In genomic region chr11:115886446-115886845, GRCm38 (mm10) we compare ENCODE assay signal across 26 mouse cellular contexts. TPM values are rescaled to one million over a fixed set of nuclear protein-coding genes. Genes with fewer than 3 reads are reported as not detected.
DNase-seq lines count a peak whose midpoint lies in the region; ATAC-seq lines count a peak whose summit lies in the region.
"Had no signal": no experiment of that assay in that cellular context is flagged by ENCODE, and none has a peak within 500 bp of the region (broad histone marks: within the 10 kb centered on the region; RNA-seq: fewer than 3 reads in every experiment).

No protein-coding gene starts in this region.

- H3K9me3 ChIP-seq in heart, embryonic 10.5 days = no peaks in the 10 kb centered on the region
- H3K9me3 ChIP-seq in heart, embryonic 11.5 days (replicated peaks; ENCODE audit: control insufficient read depth, low read length) = no peaks in the 10 kb centered on the region
- no peaks in the 10 kb centered on the region for H3K9me3 ChIP-seq in kidney, embryonic 16.5 days (ENCODE audit: low read length)
- H3K9me3 ChIP-seq: embryonic facial prominence, embryonic 10.5 days; embryonic facial prominence, embryonic 13.5 days; forebrain, embryonic 12.5 days; forebrain, embryonic 15.5 days; hindbrain, embryonic 12.5 days; hindbrain, embryonic 15.5 days had no signal

- peak; percentile 51 to 63 for DNase-seq in adrenal gland, adult (ENCODE audit: inconsistent age in 2 of 2, low spot score in 1 of 2)
- DNase-seq in adrenal gland, postnatal 4 days (ENCODE audit: low spot score in 2 of 2) = no peak
- DNase-seq in heart, embryonic 10.5 days (ENCODE audit: low spot score) = no peak
- DNase-seq in ovary, adult 18-20 months (ENCODE audit: low spot score) = peak; percentile 77
- no peak for DNase-seq in ovary, postnatal 10 days (ENCODE audit: low spot score)
- DNase-seq in adrenal gland, postnatal 36 days = peak; percentile 45 to 49
- DNase-seq: cerebellum, adult 11-12 months; cerebellum, adult 8-10 months; cerebellum, postnatal 10 days; cerebellum, postnatal 36 days; embryo, embryonic 11 days; gastrocnemius, postnatal 25 days; heart, adult 18-20 months had no signal

- peaks cover 27% of the 10 kb centered on the region for H3K4me1 ChIP-seq in heart, embryonic 10.5 days
- H3K4me1 ChIP-seq in heart, embryonic 11.5 days (ENCODE audit: control insufficient read depth, insufficient read depth, low read length) = no peaks in the 10 kb centered on the region
- H3K4me1 ChIP-seq in kidney, embryonic 16.5 days (ENCODE audit: insufficient read depth, low read length) = 0 out of 2 replicates have a peak, but pooled peaks cover 3% of the 10 kb centered on the region
- H3K4me1 ChIP-seq: embryonic facial prominence, embryonic 13.5 days; forebrain, embryonic 12.5 days; forebrain, embryonic 15.5 days; hindbrain, embryonic 12.5 days; hindbrain, embryonic 15.5 days had no signal

- no peaks in the 10 kb centered on the region for H3K36me3 ChIP-seq in heart, embryonic 10.5 days
- no peaks in the 10 kb centered on the region for H3K36me3 ChIP-seq in heart, embryonic 11.5 days (ENCODE audit: control insufficient read depth, insufficient read depth, low read length)
- no peaks in the 10 kb centered on the region for H3K36me3 ChIP-seq in kidney, embryonic 16.5 days (ENCODE audit: insufficient read depth, low read length)
- H3K36me3 ChIP-seq: embryonic facial prominence, embryonic 13.5 days; forebrain, embryonic 12.5 days; forebrain, embryonic 15.5 days; hindbrain, embryonic 12.5 days; hindbrain, embryonic 15.5 days had no signal

- no peak for ATAC-seq in heart, embryonic 11.5 days (replicated peaks; ENCODE audit: insufficient number of reproducible peaks, low FRiP score, low TSS enrichment)
- ATAC-seq in kidney, embryonic 16.5 days (ENCODE audit: low FRiP score, low TSS enrichment) = no peak
- ATAC-seq: activated CD4-positive, CD25-positive, alpha-beta regulatory T cell, adult 4 months; forebrain, embryonic 15.5 days had no signal

- no peak overlapping the region for H3K4me3 ChIP-seq in heart, embryonic 10.5 days
- no peak overlapping the region for H3K4me3 ChIP-seq in heart, embryonic 11.5 days (ENCODE audit: low read depth, low read length)
- no peak overlapping the region for H3K4me3 ChIP-seq in kidney, embryonic 16.5 days (ENCODE audit: low read length)
- H3K4me3 ChIP-seq: embryonic facial prominence, embryonic 10.5 days; embryonic facial prominence, embryonic 13.5 days; erythroblast, embryonic 14.5 days; forebrain, embryonic 12.5 days; forebrain, embryonic 15.5 days; hindbrain, embryonic 12.5 days; hindbrain, embryonic 15.5 days had no signal

- no peak overlapping the region for H3K4me2 ChIP-seq in heart, embryonic 11.5 days
- no peak overlapping the region for H3K4me2 ChIP-seq in kidney, embryonic 16.5 days (replicated peaks; ENCODE audit: low read depth, low read length)
- H3K4me2 ChIP-seq: embryonic facial prominence, embryonic 13.5 days; forebrain, embryonic 12.5 days; forebrain, embryonic 15.5 days; hindbrain, embryonic 12.5 days; hindbrain, embryonic 15.5 days had no signal

- H3K27ac ChIP-seq in heart, embryonic 10.5 days = 0 out of 2 replicates have a peak overlapping the region, but pooled peaks have one; percentile 1
- no peak overlapping the region for H3K27ac ChIP-seq in heart, embryonic 11.5 days (ENCODE audit: low read depth, low read length)
- H3K27ac ChIP-seq in kidney, embryonic 16.5 days (ENCODE audit: low read length) = no peak overlapping the region
- H3K27ac ChIP-seq: embryonic facial prominence, embryonic 10.5 days; embryonic facial prominence, embryonic 13.5 days; forebrain, embryonic 12.5 days; forebrain, embryonic 15.5 days; hindbrain, embryonic 12.5 days; hindbrain, embryonic 15.5 days had no signal

- no peak overlapping the region for H3K9ac ChIP-seq in heart, embryonic 11.5 days (ENCODE audit: low read depth, low read length)
- no peak overlapping the region for H3K9ac ChIP-seq in kidney, embryonic 16.5 days (replicated peaks; ENCODE audit: low read length)
- H3K9ac ChIP-seq: embryonic facial prominence, embryonic 13.5 days; forebrain, embryonic 12.5 days; forebrain, embryonic 15.5 days; hindbrain, embryonic 12.5 days; hindbrain, embryonic 15.5 days had no signal

- WGBS in heart, embryonic 10.5 days = 85% methylated on average over 11 of the region's 11 CpGs
- WGBS in heart, embryonic 11.5 days (ENCODE audit: insufficient replicate concordance) = 71% methylated on average over 11 of the region's 11 CpGs
- WGBS in kidney, embryonic 16.5 days = 78% methylated on average over 11 of the region's 11 CpGs

- peaks cover 31% of the 10 kb centered on the region for H3K27me3 ChIP-seq in heart, embryonic 10.5 days (ENCODE audit: insufficient read depth, poor library complexity, severe bottlenecking)
- H3K27me3 ChIP-seq in heart, embryonic 11.5 days (ENCODE audit: control insufficient read depth, insufficient read depth, low read length) = peaks cover 18% of the 10 kb centered on the region
- peaks cover 11% of the 10 kb centered on the region; the same call in 1 of the 2 replicates for H3K27me3 ChIP-seq in kidney, embryonic 16.5 days (ENCODE audit: insufficient read depth, low read length)
- H3K27me3 ChIP-seq: forebrain, embryonic 15.5 days had no signal

RNA-seq across cellular contexts. Expression of gene Smim5, which starts 13.3 kb away (rescaled TPM):
- total RNA-seq in adrenal gland, postnatal 4 days (2021) = 1 to 10 TPM; 2.1 to 2.3 TPM
- polyA plus RNA-seq in heart, embryonic 10.5 days (2016; fragmentation: Nextera tagmentation; extraction: Ambion mirVana) = 13.7 and 17.9 TPM in 2 replicates
- polyA plus RNA-seq in heart, embryonic 11.5 days (2014; fragmentation: Nextera tagmentation; extraction: Ambion mirVana) = 19.6 and 21.8 TPM in 2 replicates
- total RNA-seq in adrenal gland, postnatal 36 days (2021) = under 1 TPM in 1 of 2 experiments, not detected in 1; 0.26 TPM
- polyA plus RNA-seq in kidney, embryonic 16.5 days (2015; fragmentation: Nextera tagmentation; extraction: Ambion mirVana) = 4.7 and 5.0 TPM in 2 replicates

RNA-seq across cellular contexts. Expression of gene Smim6, which starts 25.4 kb away (rescaled TPM):
- 1 to 10 TPM in 1 of 2 experiments, not detected in 1; 1.8 TPM for total RNA-seq in adrenal gland, postnatal 4 days (2021)
- polyA plus RNA-seq in heart, embryonic 10.5 days (2016; fragmentation: Nextera tagmentation; extraction: Ambion mirVana) = 1.6 and 1.7 TPM in 2 replicates
- 0.46 and 1.2 TPM in 2 replicates for polyA plus RNA-seq in heart, embryonic 11.5 days (2014; fragmentation: Nextera tagmentation; extraction: Ambion mirVana)
- not detected for total RNA-seq in adrenal gland, postnatal 36 days (2021)
- polyA plus RNA-seq in kidney, embryonic 16.5 days (2015; fragmentation: Nextera tagmentation; extraction: Ambion mirVana) = 11.8 and 12.8 TPM in 2 replicates
- total RNA-seq: gastrocnemius, adult 8-10 months; gastrocnemius, postnatal 25 days; heart, adult 18-20 months had no signal
- polyA plus RNA-seq: brain, embryonic 14.5 days; cortical plate, adult 2 months had no signal

RNA-seq across cellular contexts. Expression of gene Myo15b, which starts 28.2 kb away (rescaled TPM):
- 1 to 10 TPM; 1.1 to 6.8 TPM for total RNA-seq in adrenal gland, postnatal 4 days (2021)
- polyA plus RNA-seq in heart, embryonic 10.5 days (2016; fragmentation: Nextera tagmentation; extraction: Ambion mirVana) = 0.23 and 0.31 TPM in 2 replicates
- polyA plus RNA-seq in heart, embryonic 11.5 days (2014; fragmentation: Nextera tagmentation; extraction: Ambion mirVana) = 0.06 and 0.39 TPM in 2 replicates
- under 1 TPM; 0.20 TPM for total RNA-seq in adrenal gland, postnatal 36 days (2021)
- polyA plus RNA-seq in kidney, embryonic 16.5 days (2015; fragmentation: Nextera tagmentation; extraction: Ambion mirVana) = 12.6 and 14.2 TPM in 2 replicates
- total RNA-seq: gastrocnemius, adult 8-10 months; gastrocnemius, postnatal 25 days; heart, adult 18-20 months had no signal
- polyA plus RNA-seq: activated CD4-positive, CD25-positive, alpha-beta regulatory T cell, adult 4 months; erythroblast, embryonic 14.5 days had no signal

RNA-seq across cellular contexts. Expression of gene Sap30bp, which starts 46.6 kb away (rescaled TPM):
- 10 to 100 TPM; 44.9 to 51.5 TPM for total RNA-seq in adrenal gland, postnatal 4 days (2021)
- 29.4 and 35.8 TPM in 2 replicates for polyA plus RNA-seq in heart, embryonic 10.5 days (2016; fragmentation: Nextera tagmentation; extraction: Ambion mirVana)
- 27.9 and 28.3 TPM in 2 replicates for polyA plus RNA-seq in heart, embryonic 11.5 days (2014; fragmentation: Nextera tagmentation; extraction: Ambion mirVana)
- total RNA-seq in adrenal gland, postnatal 36 days (2021) = 10 to 100 TPM; 40.8 to 42.5 TPM
- polyA plus RNA-seq in kidney, embryonic 16.5 days (2015; fragmentation: Nextera tagmentation; extraction: Ambion mirVana) = 35.9 and 38.9 TPM in 2 replicates

RNA-seq across cellular contexts. Expression of gene Recql5, which starts 46.8 kb away (rescaled TPM):
- total RNA-seq in adrenal gland, postnatal 4 days (2021) = 10 to 100 TPM; 28.6 to 28.8 TPM
- 20.4 and 22.3 TPM in 2 replicates for polyA plus RNA-seq in heart, embryonic 10.5 days (2016; fragmentation: Nextera tagmentation; extraction: Ambion mirVana)
- 12.3 and 13.0 TPM in 2 replicates for polyA plus RNA-seq in heart, embryonic 11.5 days (2014; fragmentation: Nextera tagmentation; extraction: Ambion mirVana)
- 10 to 100 TPM; 20.5 to 24.8 TPM for total RNA-seq in adrenal gland, postnatal 36 days (2021)
- 25.3 and 26.9 TPM in 2 replicates for polyA plus RNA-seq in kidney, embryonic 16.5 days (2015; fragmentation: Nextera tagmentation; extraction: Ambion mirVana)

Comparison
In these comparisons a context has a peak if more than half of its experiments do, and no peak if none do; other contexts are left out.
1. DNase-seq: peak in adrenal gland, adult (2 of 2), ovary, adult 18-20 months (single experiment) and adrenal gland, postnatal 36 days (2 of 2); none in adrenal gland, postnatal 4 days (0 of 2), heart, embryonic 10.5 days (single experiment) and ovary, postnatal 10 days (single experiment).